Comparison of ENCODE assay signal across 11 mouse cellular contexts in genomic region chr8:122745022-122745749, GRCm38 (mm10). TPM values are rescaled to one million over a fixed set of nuclear protein-coding genes. Genes with fewer than 3 reads are reported as not detected.
DNase-seq lines count a peak whose midpoint lies in the region; ATAC-seq and TF ChIP-seq lines count a peak whose summit lies in the region.
"Had no signal": no experiment of that assay in that cellular context is flagged by ENCODE, and none has a peak within 500 bp of the region (broad histone marks: within the 10 kb centered on the region; RNA-seq: fewer than 3 reads in every experiment).

No protein-coding gene starts in this region.

- no peaks in the 10 kb centered on the region for H3K9me3 ChIP-seq in intestine, embryonic 16.5 days (ENCODE audit: control insufficient read depth, low read length)
- H3K9me3 ChIP-seq in intestine, postnatal 0 days (ENCODE audit: control insufficient read depth): no peaks in the 10 kb centered on the region
- no peaks in the 10 kb centered on the region for H3K9me3 ChIP-seq in forebrain, embryonic 10.5 days
- H3K9me3 ChIP-seq in limb, embryonic 11.5 days (ENCODE audit: control insufficient read depth, low read length): no peaks in the 10 kb centered on the region
- H3K9me3 ChIP-seq in neural tube, embryonic 14.5 days (ENCODE audit: control insufficient read depth, low read length): no peaks in the 10 kb centered on the region

- no peak for ATAC-seq in intestine, embryonic 16.5 days
- ATAC-seq in intestine, postnatal 0 days: no peak
- ATAC-seq in limb, embryonic 11.5 days (ENCODE audit: insufficient number of reproducible peaks, low FRiP score, low TSS enrichment, low read depth): no peak
- peak; percentile 44 for ATAC-seq in neural tube, embryonic 14.5 days (ENCODE audit: low read depth)

- H3K4me2 ChIP-seq in intestine, embryonic 16.5 days (ENCODE audit: low read depth, low read length): no peak overlapping the region
- H3K4me2 ChIP-seq in intestine, postnatal 0 days (replicated peaks; ENCODE audit: low read depth): no peak overlapping the region
- peak overlapping the region; percentile 30 for H3K4me2 ChIP-seq in limb, embryonic 11.5 days (ENCODE audit: low read depth, severe bottlenecking)
- H3K4me2 ChIP-seq in neural tube, embryonic 14.5 days (ENCODE audit: low read depth, low read length): peak overlapping the region; percentile 36

- DNase-seq in forebrain, embryonic 10.5 days (ENCODE audit: extremely low spot score, low spot score): no peak
- no peak for DNase-seq in limb, embryonic 11.5 days (ENCODE audit: low spot score)
- no peak for DNase-seq in natural killer cell, adult 2 months (ENCODE audit: low spot score in 2 of 2)
- no peak for DNase-seq in kidney, adult 9 months
- no peak for DNase-seq in adrenal gland, postnatal 4 days (ENCODE audit: low spot score in 2 of 2)
- DNase-seq: heart, postnatal 4 days; right cerebral cortex, postnatal 4 days; thymus, postnatal 14 days had no signal

- H3K4me3 ChIP-seq in intestine, embryonic 16.5 days (ENCODE audit: low read length): no peak overlapping the region
- H3K4me3 ChIP-seq in intestine, postnatal 0 days (ENCODE audit: low read depth, low read length): no peak overlapping the region
- peak overlapping the region; percentile 31 for H3K4me3 ChIP-seq in forebrain, embryonic 10.5 days
- H3K4me3 ChIP-seq in limb, embryonic 11.5 days (ENCODE audit: low read depth, low read length): no peak overlapping the region
- 0 out of 2 replicates have a peak overlapping the region, but pooled peaks have one; percentile 0 for H3K4me3 ChIP-seq in neural tube, embryonic 14.5 days (ENCODE audit: low read depth, low read length)

- peaks cover 30% of the 10 kb centered on the region for H3K27me3 ChIP-seq in intestine, embryonic 16.5 days (replicated peaks; ENCODE audit: control insufficient read depth, insufficient read depth, low read length)
- 0 out of 2 replicates have a peak, but pooled peaks cover 9% of the 10 kb centered on the region for H3K27me3 ChIP-seq in intestine, postnatal 0 days (replicated peaks; ENCODE audit: control insufficient read depth, insufficient read depth, low read length)
- peaks cover 91% of the 10 kb centered on the region for H3K27me3 ChIP-seq in forebrain, embryonic 10.5 days (ENCODE audit: poor library complexity, severe bottlenecking)
- H3K27me3 ChIP-seq in limb, embryonic 11.5 days (ENCODE audit: control insufficient read depth, insufficient read depth, low read length): peaks cover 20% of the 10 kb centered on the region
- no peaks in the 10 kb centered on the region for H3K27me3 ChIP-seq in neural tube, embryonic 14.5 days (ENCODE audit: control insufficient read depth, insufficient read depth, low read length)

- WGBS in intestine, embryonic 16.5 days: 22% methylated on average over 17 of the region's 17 CpGs
- 22% methylated on average over 17 of the region's 17 CpGs for WGBS in intestine, postnatal 0 days
- 31% methylated on average over 17 of the region's 17 CpGs for WGBS in forebrain, embryonic 10.5 days
- 18% methylated on average over 17 of the region's 17 CpGs for WGBS in limb, embryonic 11.5 days
- 11% methylated on average over 17 of the region's 17 CpGs for WGBS in neural tube, embryonic 14.5 days

- 0 out of 2 replicates have a peak overlapping the region, but pooled peaks have one; percentile 29 for H3K9ac ChIP-seq in intestine, embryonic 16.5 days (ENCODE audit: low read depth, low read length)
- H3K9ac ChIP-seq in intestine, postnatal 0 days (ENCODE audit: low read depth, low read length): no peak overlapping the region
- H3K9ac ChIP-seq in limb, embryonic 11.5 days (ENCODE audit: low read length): no peak overlapping the region
- peak overlapping the region; percentile 52 for H3K9ac ChIP-seq in neural tube, embryonic 14.5 days (replicated peaks; ENCODE audit: low read depth, low read length)

- no peak for TF ChIP-seq CTCF in intestine, postnatal 0 days (IDR thresholded peaks at IDR 0.05; ENCODE audit: low read depth)

- H3K4me1 ChIP-seq in intestine, embryonic 16.5 days (ENCODE audit: control insufficient read depth, insufficient read depth, low read length): no peaks in the 10 kb centered on the region
- H3K4me1 ChIP-seq in intestine, postnatal 0 days (replicated peaks; ENCODE audit: control insufficient read depth, insufficient read depth, low read length): no peaks in the 10 kb centered on the region
- H3K4me1 ChIP-seq in forebrain, embryonic 10.5 days: peaks cover 56% of the 10 kb centered on the region
- peaks cover 11% of the 10 kb centered on the region for H3K4me1 ChIP-seq in limb, embryonic 11.5 days (ENCODE audit: control insufficient read depth, insufficient read depth, low read length)
- peaks cover 74% of the 10 kb centered on the region for H3K4me1 ChIP-seq in neural tube, embryonic 14.5 days (ENCODE audit: control insufficient read depth, insufficient read depth, low read length)

- H3K36me3 ChIP-seq in intestine, embryonic 16.5 days (ENCODE audit: control insufficient read depth, insufficient read depth, low read length): no peaks in the 10 kb centered on the region
- no peaks in the 10 kb centered on the region for H3K36me3 ChIP-seq in intestine, postnatal 0 days (ENCODE audit: control insufficient read depth, insufficient read depth)
- no peaks in the 10 kb centered on the region for H3K36me3 ChIP-seq in forebrain, embryonic 10.5 days (replicated peaks)
- no peaks in the 10 kb centered on the region for H3K36me3 ChIP-seq in limb, embryonic 11.5 days (ENCODE audit: control insufficient read depth, insufficient read depth, low read length)
- H3K36me3 ChIP-seq in neural tube, embryonic 14.5 days (ENCODE audit: control insufficient read depth, insufficient read depth, low read length): no peaks in the 10 kb centered on the region

- H3K27ac ChIP-seq in intestine, embryonic 16.5 days (ENCODE audit: low read length): no peak overlapping the region
- no peak overlapping the region for H3K27ac ChIP-seq in intestine, postnatal 0 days (ENCODE audit: low read depth, low read length)
- peak overlapping the region; percentile 78 for H3K27ac ChIP-seq in forebrain, embryonic 10.5 days
- H3K27ac ChIP-seq in limb, embryonic 11.5 days (replicated peaks; ENCODE audit: low read depth, low read length): no peak overlapping the region
- peak overlapping the region; percentile 99 for H3K27ac ChIP-seq in neural tube, embryonic 14.5 days (ENCODE audit: low read depth, low read length)

RNA-seq across cellular contexts. Expression of gene Acsf3, which starts 30.1 kb away (rescaled TPM):
- polyA plus RNA-seq in intestine, embryonic 16.5 days (2015; fragmentation: Nextera tagmentation; extraction: Ambion mirVana): 31.4 and 34.5 TPM in 2 replicates
- polyA plus RNA-seq in intestine, postnatal 0 days (2015; fragmentation: Nextera tagmentation; extraction: Ambion mirVana): 22.8 and 22.9 TPM in 2 replicates
- polyA plus RNA-seq in forebrain, embryonic 10.5 days (2016; fragmentation: Nextera tagmentation; extraction: Ambion mirVana): 19.0 and 19.1 TPM in 2 replicates
- 16.1 and 17.9 TPM in 2 replicates for polyA plus RNA-seq in limb, embryonic 11.5 days (2014; fragmentation: Nextera tagmentation; extraction: Ambion mirVana)
- polyA plus RNA-seq in neural tube, embryonic 14.5 days (2014; fragmentation: Nextera tagmentation; extraction: Ambion mirVana): 16.2 and 16.3 TPM in 2 replicates
- total RNA-seq in adrenal gland, postnatal 4 days (2021): 10 to 100 TPM; 34.0 to 35.8 TPM

RNA-seq across cellular contexts. Expression of gene Cbfa2t3, which starts 46.3 kb away (rescaled TPM):
- polyA plus RNA-seq in intestine, embryonic 16.5 days (2015; fragmentation: Nextera tagmentation; extraction: Ambion mirVana): 4.1 and 5.2 TPM in 2 replicates
- 5.9 and 7.6 TPM in 2 replicates for polyA plus RNA-seq in intestine, postnatal 0 days (2015; fragmentation: Nextera tagmentation; extraction: Ambion mirVana)
- polyA plus RNA-seq in forebrain, embryonic 10.5 days (2016; fragmentation: Nextera tagmentation; extraction: Ambion mirVana): 1.6 and 2.4 TPM in 2 replicates
- 3.3 and 4.5 TPM in 2 replicates for polyA plus RNA-seq in limb, embryonic 11.5 days (2014; fragmentation: Nextera tagmentation; extraction: Ambion mirVana)
- 23.5 and 23.9 TPM in 2 replicates for polyA plus RNA-seq in neural tube, embryonic 14.5 days (2014; fragmentation: Nextera tagmentation; extraction: Ambion mirVana)
- total RNA-seq in adrenal gland, postnatal 4 days (2021): 10 to 100 TPM; 11.3 to 12.0 TPM

Comparison
In these comparisons a context has a peak if more than half of its experiments do, and no peak if none do; other contexts are left out.
1. H3K9ac ChIP-seq: peak in intestine, embryonic 16.5 days (single experiment) and neural tube, embryonic 14.5 days (single experiment); none in intestine, postnatal 0 days (single experiment) and limb, embryonic 11.5 days (single experiment).
2. H3K27ac ChIP-seq: peak in forebrain, embryonic 10.5 days (single experiment) and neural tube, embryonic 14.5 days (single experiment); none in intestine, embryonic 16.5 days (single experiment), intestine, postnatal 0 days (single experiment) and limb, embryonic 11.5 days (single experiment).
3. H3K4me2 ChIP-seq: peak in limb, embryonic 11.5 days (single experiment) and neural tube, embryonic 14.5 days (single experiment); none in intestine, embryonic 16.5 days (single experiment) and intestine, postnatal 0 days (single experiment).
4. H3K4me3 ChIP-seq: peak in forebrain, embryonic 10.5 days (single experiment) and neural tube, embryonic 14.5 days (single experiment); none in intestine, embryonic 16.5 days (single experiment), intestine, postnatal 0 days (single experiment) and limb, embryonic 11.5 days (single experiment).